ENCODE assay signal across 10 mouse cellular contexts in genomic region chr6:94640297-94640696, GRCm38 (mm10). TPM values are rescaled to one million over a fixed set of nuclear protein-coding genes. Genes with fewer than 3 reads are reported as not detected.
DNase-seq lines count a peak whose midpoint lies in the region; ATAC-seq and TF ChIP-seq lines count a peak whose summit lies in the region.
"Had no signal": no experiment of that assay in that cellular context is flagged by ENCODE, and none has a peak within 500 bp of the region (broad histone marks: within the 10 kb centered on the region; RNA-seq: fewer than 3 reads in every experiment).

No protein-coding gene starts in this region.

- no peaks in the 10 kb centered on the region for H3K27me3 ChIP-seq in C2C12 (ENCODE audit: control insufficient read depth, insufficient read depth, insufficient read length)
- no peaks in the 10 kb centered on the region for H3K27me3 ChIP-seq in neural tube, embryonic 14.5 days (ENCODE audit: control insufficient read depth, insufficient read depth, low read length)
- no peaks in the 10 kb centered on the region for H3K27me3 ChIP-seq in thymus, adult 2 months (ENCODE audit: control insufficient read depth, insufficient read depth, low read length)
- H3K27me3 ChIP-seq: limb, embryonic 13.5 days had no signal

- 36% methylated on average over 7 of the region's 7 CpGs for WGBS in neural tube, embryonic 14.5 days
- 82% methylated on average over 7 of the region's 7 CpGs for WGBS in thymus, adult 2 months

- DNase-seq in gastrocnemius, adult 18-20 months (ENCODE audit: low spot score) = peak; percentile 64
- no peak for DNase-seq in gastrocnemius, postnatal 14 days
- DNase-seq in cerebellum, postnatal 36 days = peak; percentile 64 to 67
- peak; percentile 49 for DNase-seq in heart, postnatal 4 days
- DNase-seq in thymus, adult 2 months = no peak

- H3K9me3 ChIP-seq in neural tube, embryonic 14.5 days (ENCODE audit: control insufficient read depth, low read length) = no peaks in the 10 kb centered on the region
- H3K9me3 ChIP-seq: limb, embryonic 13.5 days had no signal

- intact Hi-C loops in gastrocnemius, postnatal 14 days (cut with DNase I; ENCODE audit: low total_unique reads) = no loop called here

- H3K79me3 ChIP-seq in C2C12 (ENCODE audit: low read depth) = peaks cover 1% of the 10 kb centered on the region

- H3K27ac ChIP-seq in neural tube, embryonic 14.5 days (ENCODE audit: low read depth, low read length) = no peak overlapping the region; the same call in 1 of the 2 replicates
- no peak overlapping the region for H3K27ac ChIP-seq in thymus, adult 2 months (ENCODE audit: control insufficient read depth, insufficient read depth, low read length)
- H3K27ac ChIP-seq: limb, embryonic 13.5 days had no signal

- no peak overlapping the region for H3K9ac ChIP-seq in neural tube, embryonic 14.5 days (replicated peaks; ENCODE audit: low read depth, low read length)
- H3K9ac ChIP-seq: limb, embryonic 13.5 days had no signal

- TF ChIP-seq CTCF in C2C12 (IDR thresholded peaks at IDR 0.05; ENCODE audit: control insufficient read depth, insufficient read depth, insufficient read length) = no peak
- no peak for TF ChIP-seq CTCF in thymus, adult 2 months (IDR thresholded peaks at IDR 0.05; ENCODE audit: borderline replicate concordance, control insufficient read depth, extremely low read depth, insufficient read depth, low read length, poor library complexity)

- TF ChIP-seq POLR2A in thymus, adult 2 months (IDR thresholded peaks at IDR 0.05; ENCODE audit: control insufficient read depth, extremely low read depth, insufficient read depth, low read length, poor library complexity) = no peak

- H3ac ChIP-seq in C2C12 (ENCODE audit: control insufficient read depth, insufficient read length, low read depth) = no peak overlapping the region

- peaks cover 3% of the 10 kb centered on the region; the same call in 1 of the 2 replicates for H3K4me1 ChIP-seq in neural tube, embryonic 14.5 days (ENCODE audit: control insufficient read depth, insufficient read depth, low read length)
- H3K4me1 ChIP-seq in thymus, adult 2 months (replicated peaks; ENCODE audit: control insufficient read depth, insufficient read depth, low read length) = peaks cover 34% of the 10 kb centered on the region

- H3K4me3 ChIP-seq in C2C12 (ENCODE audit: insufficient read depth, poor library complexity, severe bottlenecking) = no peak overlapping the region
- H3K4me3 ChIP-seq in neural tube, embryonic 14.5 days (ENCODE audit: low read depth, low read length) = no peak overlapping the region
- no peak overlapping the region for H3K4me3 ChIP-seq in thymus, adult 2 months (ENCODE audit: control insufficient read depth, insufficient read depth, low read length)
- H3K4me3 ChIP-seq: erythroblast, embryonic 14.5 days; limb, embryonic 13.5 days had no signal

- H3K79me2 ChIP-seq in C2C12 (ENCODE audit: control insufficient read depth, insufficient read depth) = peaks cover 48% of the 10 kb centered on the region

- H3K4me2 ChIP-seq in neural tube, embryonic 14.5 days (ENCODE audit: low read depth, low read length) = no peak overlapping the region
- H3K4me2 ChIP-seq: limb, embryonic 13.5 days had no signal

- ATAC-seq in neural tube, embryonic 14.5 days (ENCODE audit: low read depth) = peak; percentile 58; the same call in 1 of the 2 replicates
- no peak for ATAC-seq in inflammation-experienced regulatory T-cells, adult 6 months

- no peaks in the 10 kb centered on the region for H3K36me3 ChIP-seq in C2C12 (ENCODE audit: control insufficient read depth, insufficient read depth)
- no peaks in the 10 kb centered on the region for H3K36me3 ChIP-seq in neural tube, embryonic 14.5 days (ENCODE audit: control insufficient read depth, insufficient read depth, low read length)
- H3K36me3 ChIP-seq in thymus, adult 2 months (ENCODE audit: control insufficient read depth, insufficient read depth, low read length) = no peaks in the 10 kb centered on the region

TF ChIP-seq in C2C12, 6 proteins besides CTCF, POLR2A, EP300 and RAD21:
- TF ChIP-seq MYOD1 (IDR thresholded peaks at IDR 0.05; ENCODE audit: control insufficient read depth, insufficient read length, low read depth) = peak; percentile 78
- TF ChIP-seq CEBPB (IDR thresholded peaks at IDR 0.05; ENCODE audit: low read depth) = no peak
- TF ChIP-seq MAX (IDR thresholded peaks at IDR 0.05) = no peak
- TF ChIP-seq FOSL1 (IDR thresholded peaks at IDR 0.05; ENCODE audit: insufficient read depth, low read length, poor library complexity, severe bottlenecking) = peak; percentile 73
- TF ChIP-seq MYOG (IDR thresholded peaks at IDR 0.05; ENCODE audit: control insufficient read depth, extremely low read depth, insufficient read length) = no peak
- no peak for TF ChIP-seq USF1 (IDR thresholded peaks at IDR 0.05; ENCODE audit: low read depth)

RNA-seq across cellular contexts. Expression of gene Lrig1, which starts 59.7 kb away (rescaled TPM):
- total RNA-seq in gastrocnemius, adult 18-20 months (2021) = 10 to 100 TPM; 36.4 to 42.2 TPM
- 10 to 100 TPM; 39.7 to 49.4 TPM for total RNA-seq in gastrocnemius, postnatal 14 days (2021)
- 11.2 TPM for polyA plus RNA-seq in C2C12 (2012; fragmentation: generic; extraction: Trizol)
- 10 to 100 TPM; 25.0 to 26.9 TPM for total RNA-seq in heart, postnatal 4 days (2021)
- 20.6 and 25.2 TPM in 2 replicates for polyA plus RNA-seq in neural tube, embryonic 14.5 days (2014; fragmentation: Nextera tagmentation; extraction: Ambion mirVana)
- polyA plus RNA-seq in thymus, adult 2 months (2012; rRNA removed) = 58.7 and 62.1 TPM in 2 replicates
- polyA plus RNA-seq in inflammation-experienced regulatory T-cells, adult 6 months (2017; shearing (Covaris generic)) = 10 to 100 TPM in 2 of 3 experiments, 1 to 10 TPM in 1; 7.4 to 47.9 (median 44.0) TPM

Comparison
In these comparisons a context has a peak if more than half of its experiments do, and no peak if none do; other contexts are left out.
1. DNase-seq: peak in gastrocnemius, adult 18-20 months (single experiment), cerebellum, postnatal 36 days (2 of 2) and heart, postnatal 4 days (single experiment); none in gastrocnemius, postnatal 14 days (single experiment) and thymus, adult 2 months (single experiment).